Mouse (Mus musculus): ENCODE results near the gene Trio.

Gene Trio

GRCm38 (mm10) chr15:27919540-27919939 lies 106.1 kb downstream of the Trio start:
- DNase-seq = peak; percentile 35 to 42

GRCm38 (mm10) chr15:27918798-27919197 lies 106.8 kb downstream of the Trio start:
- no peak for DNase-seq

- no peak for DNase-seq
These were observed 109.4 kb downstream of the Trio start for GRCm38 (mm10) chr15:27916204-27916603.

- DNase-seq = no peak
These were observed 112.6 kb downstream of the Trio start for GRCm38 (mm10) chr15:27913013-27913412.

- no peak for DNase-seq
These were observed 114.5 kb downstream of the Trio start for GRCm38 (mm10) chr15:27911196-27911595.

- DNase-seq = no peak
These were observed 115.5 kb downstream of the Trio start for GRCm38 (mm10) chr15:27910179-27910578.

GRCm38 (mm10) chr15:27907649-27908048 lies 118.0 kb downstream of the Trio start:
- DNase-seq = no peak

GRCm38 (mm10) chr15:27906409-27906808 lies 119.2 kb downstream of the Trio start:
- no peak for DNase-seq

- peak in 1 of 2 experiments; percentile 57 for DNase-seq
These were observed 120.3 kb downstream of the Trio start for GRCm38 (mm10) chr15:27905341-27905740.

- no peak for DNase-seq
These were observed 121.2 kb downstream of the Trio start for GRCm38 (mm10) chr15:27904346-27905005.

GRCm38 (mm10) chr15:27901200-27901599 lies 124.4 kb downstream of the Trio start:
- no peak for DNase-seq

GRCm38 (mm10) chr15:27898795-27899406 lies 126.7 kb downstream of the Trio start:
- DNase-seq = peak in 1 of 2 experiments; percentile 13

GRCm38 (mm10) chr15:27894112-27894511 lies 131.5 kb downstream of the Trio start:
- no peak for DNase-seq

GRCm38 (mm10) chr15:27892029-27892428 lies 133.6 kb downstream of the Trio start:
- no peak for DNase-seq

- no peak for DNase-seq
These were observed 135.0 kb downstream of the Trio start for GRCm38 (mm10) chr15:27890666-27891065.

- no peak for DNase-seq
These were observed 137.5 kb downstream of the Trio start for GRCm38 (mm10) chr15:27888153-27888552.

GRCm38 (mm10) chr15:27886992-27887391 lies 138.7 kb downstream of the Trio start:
- DNase-seq = no peak

GRCm38 (mm10) chr15:27884347-27885250 lies 141.0 kb downstream of the Trio start:
- DNase-seq = peak; percentile 59 to 86

GRCm38 (mm10) chr15:27883881-27884280 lies 141.8 kb downstream of the Trio start:
- DNase-seq = no peak

GRCm38 (mm10) chr15:27882898-27883297 lies 142.8 kb downstream of the Trio start:
- DNase-seq = no peak

GRCm38 (mm10) chr15:27877831-27878230 lies 147.8 kb downstream of the Trio start:
- peak; percentile 24 to 44 for DNase-seq

- peak in 1 of 2 experiments; percentile 17 for DNase-seq
These were observed 149.3 kb downstream of the Trio start for GRCm38 (mm10) chr15:27876327-27876726.

- no peak for DNase-seq
These were observed 149.9 kb downstream of the Trio start for GRCm38 (mm10) chr15:27875753-27876152.
